Mouse (Mus musculus) left cerebral cortex, adult 2 months (tissue): Measurements from ENCODE around the gene Fam3a. TPM values are rescaled to one million over a fixed set of nuclear protein-coding genes. Genes with fewer than 3 reads are reported as not detected.

Experiments used
- DNase-seq, 2 experiments: peaks; one replicate each; pipeline ENCODE4 v3.0.0; 2021 to 2022; ENCODE audit warnings: low spot score in 2 of 2, mixed read lengths in 1 of 2; ENCODE audit errors: extremely low spot score in 1 of 2
- H3K27ac ChIP-seq: fragments of 200-600 bp; 2 replicates; pipeline ENCODE4 v1.8.1; 2022
- H3K4me3 ChIP-seq: fragments of 200-600 bp; 2 replicates; pipeline ENCODE4 v1.8.1; 2022
- CTCF ChIP-seq: fragments of 200-600 bp; IDR thresholded peaks from 2 replicates; pipeline ENCODE4 v1.8.1; 2022; ENCODE audit warnings: antibody characterized with exemption, mild to moderate bottlenecking, moderate library complexity
- intact Hi-C: fragments of 180-260 bp; cut with DNase I; formaldehyde crosslinking; loops from one replicate; pipeline ENCODE4 v1.15.1; 2025
- long read RNA-seq, 2 experiments: library from polyadenylated mRNA; stranded (forward); transcript quantifications; one replicate each; pipeline ENCODE4 v2.0.0; 2021; ENCODE audit warnings: borderline mapping rate in 2 of 2
- total RNA-seq, 2 experiments: library from RNA; stranded (reverse); gene quantifications; 2 replicates each; pipeline ENCODE4 v1.2.3; 2021

Gene Fam3a
- 10 to 100 TPM; 15.7 to 20.9 TPM for total RNA-seq
- long read RNA-seq, experiment 1, transcript Fam3a-206 (9 exons, 1,899 nt) = major isoform, 12 of 19 reads
- long read RNA-seq, experiment 1, partial matches to known transcripts = 5 of 19 reads
- long read RNA-seq, experiment 1, other reads (novel, unspliced or antisense) = 2 of 19 reads
- long read RNA-seq, experiment 2, partial matches to known transcripts = 3 of 13 reads
- long read RNA-seq, experiment 2, other reads (novel, unspliced or antisense) = 5 of 13 reads

GRCm38 (mm10) chrX:74392535-74393443, at the start of gene Fam3a, which contains the start of gene Ikbkg:
Fam3a (minus strand) TSS chrX:74393272.
Ikbkg (plus strand) TSS chrX:74393290.
- Histone ChIP-seq H3K27ac (peak within 1 kb of the TSS; percentile 79), H3K4me3 (peak within 1 kb of the TSS; percentile 57)
- peak; percentile 71 to 76 for DNase-seq
- TF ChIP-seq CTCF = peak; percentile 56
- intact Hi-C loops = loop anchor here (1.0 kb wide), 1 partner anchor 24 kb away; no protein-coding TSS in a partner anchor

GRCm38 (mm10) chrX:74429290-74429821, 36.3 kb upstream of the Fam3a start:
- H3K27ac ChIP-seq = peak overlapping the region; percentile 92
- H3K4me3 ChIP-seq = peak overlapping the region; percentile 64
- intact Hi-C loops = no loop called here
- TF ChIP-seq CTCF = no peak
- DNase-seq = peak; percentile 62 to 63

GRCm38 (mm10) chrX:74428826-74429276, 35.8 kb upstream of the Fam3a start, which contains the start of gene G6pdx:
G6pdx (minus strand) TSS chrX:74429194.
- TF ChIP-seq CTCF = peak; percentile 19
- peak; percentile 74 to 76 for DNase-seq
- intact Hi-C loops = no loop called here
- H3K4me3 ChIP-seq = peak within 1 kb of the TSS; percentile 64
- H3K27ac ChIP-seq = peak within 1 kb of the TSS; percentile 92

- Histone ChIP-seq H3K27ac (no peak overlapping the region; the same call in 1 of the 2 replicates), H3K4me3 (peak overlapping the region; percentile 64)
- DNase-seq = no peak
- no peak for TF ChIP-seq CTCF
- intact Hi-C loops = no loop called here
Measured at GRCm38 (mm10) chrX:74428146-74428825, 35.2 kb upstream of the Fam3a start.

- TF ChIP-seq CTCF = no peak
- intact Hi-C loops = no loop called here
Measured at GRCm38 (mm10) chrX:74427116-74427515, 34.0 kb upstream of the Fam3a start.

GRCm38 (mm10) chrX:74426256-74426655, 33.2 kb upstream of the Fam3a start:
- no peak for DNase-seq
- no peak for TF ChIP-seq CTCF
- intact Hi-C loops = no loop called here
- H3K27ac ChIP-seq = no peak overlapping the region
- no peak overlapping the region for H3K4me3 ChIP-seq

More at GRCm38 (mm10) chrX:74427116-74427515, 34.0 kb upstream of the Fam3a start:
- Histone ChIP-seq H3K27ac (no peak overlapping the region), H3K4me3 (no peak overlapping the region)
- no peak for DNase-seq

- Histone ChIP-seq H3K27ac (no peak overlapping the region), H3K4me3 (no peak overlapping the region)
- intact Hi-C loops = no loop called here
- DNase-seq = no peak
- no peak for TF ChIP-seq CTCF
Measured at GRCm38 (mm10) chrX:74425195-74425594, 32.1 kb upstream of the Fam3a start.

- no peak overlapping the region for H3K4me3 ChIP-seq
- DNase-seq = no peak
- no peak for TF ChIP-seq CTCF
- intact Hi-C loops = no loop called here
- H3K27ac ChIP-seq = no peak overlapping the region
Measured at GRCm38 (mm10) chrX:74424443-74424842, 31.4 kb upstream of the Fam3a start.

GRCm38 (mm10) chrX:74413377-74413776, 20.3 kb upstream of the Fam3a start:
- TF ChIP-seq CTCF = peak; percentile 84
- intact Hi-C loops = loop anchor here (1.0 to 10.0 kb wide), 5 partner anchors 165 to 1399 kb away; partner anchors contain the start of gene Hcfc1
- Histone ChIP-seq H3K27ac (no peak overlapping the region), H3K4me3 (no peak overlapping the region)
- DNase-seq = peak; percentile 61 to 69

GRCm38 (mm10) chrX:74408340-74408739, 15.3 kb upstream of the Fam3a start:
- no peak for DNase-seq

GRCm38 (mm10) chrX:74400136-74400535, 7.1 kb upstream of the Fam3a start:
- H3K27ac ChIP-seq = no peak overlapping the region
- H3K4me3 ChIP-seq = no peak overlapping the region
- intact Hi-C loops = no loop called here
- no peak for TF ChIP-seq CTCF
- no peak for DNase-seq

More at GRCm38 (mm10) chrX:74408340-74408739, 15.3 kb upstream of the Fam3a start:
- H3K27ac ChIP-seq = no peak overlapping the region
- TF ChIP-seq CTCF = no peak
- H3K4me3 ChIP-seq = no peak overlapping the region
- intact Hi-C loops = no loop called here
